Mouse (Mus musculus): ENCODE data around the gene Sept1. TPM values are rescaled to one million over a fixed set of nuclear protein-coding genes. Genes with fewer than 3 reads are reported as not detected.

The Sept1 gene
- polyA plus RNA-seq, 1 experiment from 2014 or later, result 18.5 TPM

- no peak overlapping the region for H3K4me2 ChIP-seq (replicated peaks; ENCODE audit: low read depth, low read length)
- H3K27me3 ChIP-seq (ENCODE audit: control insufficient read depth, insufficient read depth, low read length), result no peaks in the 10 kb centered on the region
- no peak for ATAC-seq (ENCODE audit: low FRiP score, low TSS enrichment)
- H3K4me3 ChIP-seq (ENCODE audit: low read length), result no peak overlapping the region
- 82% methylated on average over 5 of the region's 5 CpGs for WGBS
- no peaks in the 10 kb centered on the region for H3K36me3 ChIP-seq (ENCODE audit: control insufficient read depth, insufficient read depth, low read length)
- H3K27ac ChIP-seq (ENCODE audit: low read depth, low read length), result no peak overlapping the region
- H3K9ac ChIP-seq (ENCODE audit: low read depth, low read length), result no peak overlapping the region
- 0 out of 2 replicates have a peak, but pooled peaks cover 4% of the 10 kb centered on the region for H3K4me1 ChIP-seq (ENCODE audit: control insufficient read depth, insufficient read depth, low read length)
- H3K9me3 ChIP-seq (ENCODE audit: control insufficient read depth, low read length), result no peaks in the 10 kb centered on the region
These were observed 16.6 kb downstream of the Sept1 start for GRCm38 (mm10) chr7:127216307-127216706.

GRCm38 (mm10) chr7:127214981-127215871 is 17.7 kb downstream of the Sept1 start:
- Histone ChIP-seq H3K36me3 (ENCODE audit: control insufficient read depth, insufficient read depth, low read length) (no peaks in the 10 kb centered on the region), H3K4me1 (ENCODE audit: control insufficient read depth, insufficient read depth, low read length) (0 out of 2 replicates have a peak, but pooled peaks cover 4% of the 10 kb centered on the region), H3K9me3 (ENCODE audit: control insufficient read depth, low read length) (no peaks in the 10 kb centered on the region), H3K9ac (ENCODE audit: low read depth, low read length) (no peak overlapping the region; the same call in 1 of the 2 replicates), H3K4me3 (ENCODE audit: low read length) (peak overlapping the region; percentile 19), H3K4me2 (replicated peaks; ENCODE audit: low read depth, low read length) (peak overlapping the region; percentile 51), H3K27me3 (ENCODE audit: control insufficient read depth, insufficient read depth, low read length) (no peaks in the 10 kb centered on the region), H3K27ac (ENCODE audit: low read depth, low read length) (no peak overlapping the region)
- ATAC-seq (ENCODE audit: low FRiP score, low TSS enrichment), result peak; percentile 44
- 22% methylated on average over 33 of the region's 33 CpGs for WGBS

- H3K9ac ChIP-seq (ENCODE audit: low read depth, low read length), result no peak overlapping the region; the same call in 1 of the 2 replicates
- peak overlapping the region; percentile 51 for H3K4me2 ChIP-seq (replicated peaks; ENCODE audit: low read depth, low read length)
- no peaks in the 10 kb centered on the region for H3K9me3 ChIP-seq (ENCODE audit: control insufficient read depth, low read length)
- 32% methylated on average over 21 of the region's 21 CpGs for WGBS
- 0 out of 2 replicates have a peak, but pooled peaks cover 4% of the 10 kb centered on the region for H3K4me1 ChIP-seq (ENCODE audit: control insufficient read depth, insufficient read depth, low read length)
- H3K27ac ChIP-seq (ENCODE audit: low read depth, low read length), result no peak overlapping the region
- H3K27me3 ChIP-seq (ENCODE audit: control insufficient read depth, insufficient read depth, low read length), result no peaks in the 10 kb centered on the region
- H3K36me3 ChIP-seq (ENCODE audit: control insufficient read depth, insufficient read depth, low read length), result no peaks in the 10 kb centered on the region
- H3K4me3 ChIP-seq (ENCODE audit: low read length), result peak overlapping the region; percentile 19; the same call in 1 of the 2 replicates
- no peak for ATAC-seq (ENCODE audit: low FRiP score, low TSS enrichment)
These were observed 18.4 kb downstream of the Sept1 start for GRCm38 (mm10) chr7:127214521-127214920.

GRCm38 (mm10) chr7:127213930-127214329 is 19.0 kb downstream of the Sept1 start:
- Histone ChIP-seq H3K36me3 (ENCODE audit: control insufficient read depth, insufficient read depth, low read length) (no peaks in the 10 kb centered on the region), H3K27ac (ENCODE audit: low read depth, low read length) (no peak overlapping the region), H3K4me3 (ENCODE audit: low read length) (no peak overlapping the region), H3K27me3 (ENCODE audit: control insufficient read depth, insufficient read depth, low read length) (no peaks in the 10 kb centered on the region), H3K9ac (ENCODE audit: low read depth, low read length) (no peak overlapping the region), H3K4me1 (ENCODE audit: control insufficient read depth, insufficient read depth, low read length) (0 out of 2 replicates have a peak, but pooled peaks cover 4% of the 10 kb centered on the region), H3K9me3 (ENCODE audit: control insufficient read depth, low read length) (no peaks in the 10 kb centered on the region), H3K4me2 (replicated peaks; ENCODE audit: low read depth, low read length) (peak overlapping the region; percentile 51)
- WGBS, result 49% methylated on average over 12 of the region's 12 CpGs
- no peak for ATAC-seq (ENCODE audit: low FRiP score, low TSS enrichment)

GRCm38 (mm10) chr7:127213485-127213884 is 19.4 kb downstream of the Sept1 start:
- H3K4me2 ChIP-seq (replicated peaks; ENCODE audit: low read depth, low read length), result no peak overlapping the region
- no peak overlapping the region for H3K27ac ChIP-seq (ENCODE audit: low read depth, low read length)
- H3K9ac ChIP-seq (ENCODE audit: low read depth, low read length), result no peak overlapping the region
- H3K9me3 ChIP-seq (ENCODE audit: control insufficient read depth, low read length), result no peaks in the 10 kb centered on the region
- WGBS, result 34% methylated on average over 7 of the region's 7 CpGs
- 0 out of 2 replicates have a peak, but pooled peaks cover 4% of the 10 kb centered on the region for H3K4me1 ChIP-seq (ENCODE audit: control insufficient read depth, insufficient read depth, low read length)
- no peak overlapping the region for H3K4me3 ChIP-seq (ENCODE audit: low read length)
- H3K27me3 ChIP-seq (ENCODE audit: control insufficient read depth, insufficient read depth, low read length), result no peaks in the 10 kb centered on the region
- ATAC-seq (ENCODE audit: low FRiP score, low TSS enrichment), result no peak
- no peaks in the 10 kb centered on the region for H3K36me3 ChIP-seq (ENCODE audit: control insufficient read depth, insufficient read depth, low read length)

GRCm38 (mm10) chr7:127212432-127213250 is 20.3 kb downstream of the Sept1 start:
- H3K27ac ChIP-seq (ENCODE audit: low read depth, low read length), result no peak overlapping the region
- no peak overlapping the region for H3K4me2 ChIP-seq (replicated peaks; ENCODE audit: low read depth, low read length)
- 0 out of 2 replicates have a peak, but pooled peaks cover 4% of the 10 kb centered on the region for H3K4me1 ChIP-seq (ENCODE audit: control insufficient read depth, insufficient read depth, low read length)
- H3K36me3 ChIP-seq (ENCODE audit: control insufficient read depth, insufficient read depth, low read length), result no peaks in the 10 kb centered on the region
- WGBS, result 86% methylated on average over 12 of the region's 12 CpGs
- H3K9ac ChIP-seq (ENCODE audit: low read depth, low read length), result no peak overlapping the region
- no peaks in the 10 kb centered on the region for H3K9me3 ChIP-seq (ENCODE audit: control insufficient read depth, low read length)
- no peaks in the 10 kb centered on the region for H3K27me3 ChIP-seq (ENCODE audit: control insufficient read depth, insufficient read depth, low read length)
- no peak for ATAC-seq (ENCODE audit: low FRiP score, low TSS enrichment)
- H3K4me3 ChIP-seq (ENCODE audit: low read length), result no peak overlapping the region

GRCm38 (mm10) chr7:127211014-127211745 is 21.8 kb downstream of the Sept1 start:
- Histone ChIP-seq H3K9ac (ENCODE audit: low read depth, low read length) (no peak overlapping the region), H3K4me3 (ENCODE audit: low read length) (no peak overlapping the region), H3K9me3 (ENCODE audit: control insufficient read depth, low read length) (no peaks in the 10 kb centered on the region), H3K36me3 (ENCODE audit: control insufficient read depth, insufficient read depth, low read length) (no peaks in the 10 kb centered on the region), H3K4me2 (replicated peaks; ENCODE audit: low read depth, low read length) (no peak overlapping the region), H3K4me1 (ENCODE audit: control insufficient read depth, insufficient read depth, low read length) (peaks cover 15% of the 10 kb centered on the region), H3K27me3 (ENCODE audit: control insufficient read depth, insufficient read depth, low read length) (no peaks in the 10 kb centered on the region), H3K27ac (ENCODE audit: low read depth, low read length) (no peak overlapping the region)
- WGBS, result 63% methylated on average over 5 of the region's 5 CpGs
- no peak for ATAC-seq (ENCODE audit: low FRiP score, low TSS enrichment)

GRCm38 (mm10) chr7:127210266-127210665 is 22.7 kb downstream of the Sept1 start:
- 91% methylated on average over 4 of the region's 4 CpGs for WGBS
- Histone ChIP-seq H3K27me3 (ENCODE audit: control insufficient read depth, insufficient read depth, low read length) (no peaks in the 10 kb centered on the region), H3K9me3 (ENCODE audit: control insufficient read depth, low read length) (no peaks in the 10 kb centered on the region), H3K4me1 (ENCODE audit: control insufficient read depth, insufficient read depth, low read length) (peaks cover 20% of the 10 kb centered on the region), H3K36me3 (ENCODE audit: control insufficient read depth, insufficient read depth, low read length) (no peaks in the 10 kb centered on the region; the same call in 1 of the 2 replicates), H3K4me2 (replicated peaks; ENCODE audit: low read depth, low read length) (no peak overlapping the region), H3K9ac (ENCODE audit: low read depth, low read length) (no peak overlapping the region), H3K4me3 (ENCODE audit: low read length) (no peak overlapping the region), H3K27ac (ENCODE audit: low read depth, low read length) (no peak overlapping the region)
- ATAC-seq (ENCODE audit: low FRiP score, low TSS enrichment), result no peak

All from kidney, embryonic 14.5 days (tissue).